Mouse (Mus musculus) A20 (cell line): ENCODE results near the gene Dgka.
A peak's percentile ranks its signal among the peaks of the same experiment; 100 is the strongest.
"Not testable (repeated sequence)": the region's sequence is repeated elsewhere in the genome, so short reads cannot be mapped to it uniquely, and the experiment has no call there.

ENCODE experiments used
- DNase-seq: peaks from one replicate; pipeline ENCODE4 v3.0.0-alpha.2; 2011; ENCODE audit warnings: low read depth, low spot score

Dgka gene

GRCm38 (mm10) chr10:128731992-128732391 lies 12.7 kb downstream of the Dgka start:
- no peak for DNase-seq

GRCm38 (mm10) chr10:128731002-128731433 lies 13.6 kb downstream of the Dgka start:
- peak; percentile 61 for DNase-seq

- no peak for DNase-seq
These were observed 16.6 kb downstream of the Dgka start for GRCm38 (mm10) chr10:128728059-128728458.

- DNase-seq: not testable (repeated sequence)
These were observed 19.2 kb downstream of the Dgka start for GRCm38 (mm10) chr10:128725466-128725865.

- DNase-seq: peak; percentile 81
These were observed 28.8 kb downstream of the Dgka start for GRCm38 (mm10) chr10:128715559-128716537.

GRCm38 (mm10) chr10:128711318-128711717 lies 33.3 kb downstream of the Dgka start:
- not testable (repeated sequence) for DNase-seq

- DNase-seq: no peak
These were observed 39.4 kb downstream of the Dgka start for GRCm38 (mm10) chr10:128705317-128705693.

GRCm38 (mm10) chr10:128704491-128705316 lies 40.0 kb downstream of the Dgka start, which contains the start of gene Cdk2:
Cdk2 (minus strand) TSS chr10:128705031.
- peak; percentile 93 for DNase-seq

GRCm38 (mm10) chr10:128703895-128704294 lies 40.8 kb downstream of the Dgka start, which contains the start of gene Pmel:
Pmel (plus strand) TSS chr10:128704195.
- DNase-seq: no peak

- DNase-seq: no peak
These were observed 42.2 kb downstream of the Dgka start for GRCm38 (mm10) chr10:128702328-128703007.

- no peak for DNase-seq
These were observed 43.9 kb downstream of the Dgka start for GRCm38 (mm10) chr10:128700712-128701111.

- no peak for DNase-seq
These were observed 45.0 kb downstream of the Dgka start for GRCm38 (mm10) chr10:128699611-128700010.

- DNase-seq: no peak
These were observed 45.6 kb downstream of the Dgka start for GRCm38 (mm10) chr10:128699006-128699405.

GRCm38 (mm10) chr10:128697072-128697725 lies 47.5 kb downstream of the Dgka start:
- DNase-seq: peak; percentile 59

GRCm38 (mm10) chr10:128695992-128696807 lies 48.5 kb downstream of the Dgka start, which contains the start of gene Rab5b:
Rab5b (minus strand) TSS chr10:128696264.
- DNase-seq: peak; percentile 100

GRCm38 (mm10) chr10:128695411-128695991 lies 49.2 kb downstream of the Dgka start:
- DNase-seq: no peak

GRCm38 (mm10) chr10:128674469-128675008 lies 70.1 kb downstream of the Dgka start:
- peak; percentile 71 for DNase-seq

GRCm38 (mm10) chr10:128673763-128674468 lies 70.7 kb downstream of the Dgka start, which contains the start of gene Suox:
Suox (minus strand) TSS chr10:128674073.
- peak; percentile 93 for DNase-seq

GRCm38 (mm10) chr10:128671148-128671547 lies 73.5 kb downstream of the Dgka start:
- no peak for DNase-seq
